ENCODE assay signal across 11 mouse cellular contexts in the genomic region with DNA sequence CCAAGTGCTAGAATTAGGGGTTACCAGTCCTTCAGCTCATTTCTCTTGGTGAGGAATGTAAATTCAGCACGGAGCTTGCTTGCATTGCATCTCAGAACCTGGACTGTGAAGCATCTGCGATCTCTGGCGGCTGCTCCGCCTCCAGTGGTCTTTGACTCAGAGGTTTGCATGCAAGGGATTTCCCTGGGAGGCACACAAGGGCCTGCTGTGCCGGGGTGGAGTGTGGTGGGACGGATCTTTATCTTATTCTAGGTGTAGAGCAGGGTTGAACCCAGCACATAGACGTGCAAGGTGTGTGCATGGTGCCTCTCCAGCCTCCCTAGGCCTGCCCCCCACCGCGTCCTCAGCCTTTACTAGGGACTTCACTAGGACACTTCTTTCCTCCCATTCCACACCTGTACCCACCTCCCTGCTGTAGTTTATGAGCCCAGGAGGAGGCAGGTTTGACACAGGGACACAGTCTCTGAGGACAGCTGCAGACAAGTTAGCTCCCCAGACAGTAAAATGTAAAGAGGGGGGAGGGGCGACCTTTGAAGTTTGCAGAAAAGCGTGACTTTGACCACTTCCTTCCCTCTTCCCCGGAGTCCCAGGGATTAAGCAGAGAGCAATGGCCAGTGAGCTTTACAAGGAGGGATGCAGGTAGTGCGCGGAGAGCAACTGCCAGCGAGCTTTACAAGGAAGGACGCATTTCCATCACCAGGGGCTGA. TPM values are rescaled to one million over a fixed set of nuclear protein-coding genes. Genes with fewer than 3 reads are reported as not detected.
A peak's percentile ranks its signal among the peaks of the same experiment; 100 is the strongest.
DNase-seq lines count a peak whose midpoint lies in the region; ATAC-seq and TF ChIP-seq lines count a peak whose summit lies in the region.
"Had no signal": no experiment of that assay in that cellular context is flagged by ENCODE, and none has a peak within 500 bp of the region (broad histone marks: within the 10 kb centered on the region; RNA-seq: fewer than 3 reads in every experiment).

No protein-coding gene starts in this region.

- no peak for TF ChIP-seq CTCF in hindbrain, postnatal 0 days (IDR thresholded peaks at IDR 0.05; ENCODE audit: low read depth)

- no peaks in the 10 kb centered on the region for H3K36me3 ChIP-seq in kidney, embryonic 14.5 days (ENCODE audit: control insufficient read depth, insufficient read depth, low read length)
- H3K36me3 ChIP-seq in hindbrain, postnatal 0 days (ENCODE audit: insufficient read depth, low read length), result no peaks in the 10 kb centered on the region
- no peaks in the 10 kb centered on the region for H3K36me3 ChIP-seq in midbrain, embryonic 12.5 days

- 5% methylated on average over 16 of the region's 16 CpGs for WGBS in kidney, embryonic 14.5 days
- WGBS in hindbrain, postnatal 0 days, result 12% methylated on average over 16 of the region's 16 CpGs
- WGBS in midbrain, embryonic 12.5 days, result 3% methylated on average over 16 of the region's 16 CpGs

- H3K9ac ChIP-seq in kidney, embryonic 14.5 days (ENCODE audit: low read depth, low read length), result no peak overlapping the region
- H3K9ac ChIP-seq in hindbrain, postnatal 0 days (replicated peaks; ENCODE audit: low read length), result no peak overlapping the region
- H3K9ac ChIP-seq in midbrain, embryonic 12.5 days (replicated peaks), result no peak overlapping the region

- intact Hi-C loops in gastrocnemius, postnatal 14 days (cut with DNase I; ENCODE audit: low total_unique reads), result no loop called here

- no peaks in the 10 kb centered on the region for H3K27me3 ChIP-seq in kidney, embryonic 14.5 days (ENCODE audit: control insufficient read depth, insufficient read depth, low read length)
- no peaks in the 10 kb centered on the region for H3K27me3 ChIP-seq in hindbrain, postnatal 0 days (ENCODE audit: insufficient read depth, low read length)
- H3K27me3 ChIP-seq in midbrain, embryonic 12.5 days, result peaks cover 16% of the 10 kb centered on the region

- H3K9me3 ChIP-seq in kidney, embryonic 14.5 days (ENCODE audit: control insufficient read depth, low read length), result no peaks in the 10 kb centered on the region
- no peaks in the 10 kb centered on the region for H3K9me3 ChIP-seq in hindbrain, postnatal 0 days (ENCODE audit: low read length)
- no peaks in the 10 kb centered on the region for H3K9me3 ChIP-seq in midbrain, embryonic 12.5 days

- H3K27ac ChIP-seq in kidney, embryonic 14.5 days (ENCODE audit: low read depth, low read length), result no peak overlapping the region
- H3K27ac ChIP-seq in hindbrain, postnatal 0 days, result no peak overlapping the region
- no peak overlapping the region for H3K27ac ChIP-seq in midbrain, embryonic 12.5 days (replicated peaks)

- no peak for ATAC-seq in kidney, embryonic 14.5 days (ENCODE audit: low FRiP score, low TSS enrichment)
- ATAC-seq in hindbrain, postnatal 0 days, result peak; percentile 43; the same call in 1 of the 2 replicates
- no peak for ATAC-seq in midbrain, embryonic 12.5 days (ENCODE audit: low FRiP score, low read depth)

- peak; percentile 4 for DNase-seq in kidney, adult 9 months
- peak; percentile 58 for DNase-seq in NIH3T3 (ENCODE audit: low read depth)
- no peak for DNase-seq in hindbrain, postnatal 0 days (ENCODE audit: low spot score)
- DNase-seq in gastrocnemius, postnatal 14 days, result no peak
- DNase-seq in layer of hippocampus, adult 18-20 months (ENCODE audit: low spot score in 2 of 2), result no peak
- DNase-seq in urinary bladder, adult 2 months (ENCODE audit: low spot score), result no peak
- DNase-seq: cerebellum, postnatal 25 days; gastrocnemius, postnatal 10 days had no signal

- H3K4me3 ChIP-seq in kidney, embryonic 14.5 days (ENCODE audit: low read length), result no peak overlapping the region
- no peak overlapping the region for H3K4me3 ChIP-seq in hindbrain, postnatal 0 days (ENCODE audit: low read length)
- no peak overlapping the region for H3K4me3 ChIP-seq in midbrain, embryonic 12.5 days

- no peak overlapping the region; the same call in 1 of the 2 replicates for H3K4me2 ChIP-seq in kidney, embryonic 14.5 days (replicated peaks; ENCODE audit: low read depth, low read length)
- no peak overlapping the region for H3K4me2 ChIP-seq in hindbrain, postnatal 0 days (ENCODE audit: low read depth, low read length)
- peak overlapping the region; percentile 19 for H3K4me2 ChIP-seq in midbrain, embryonic 12.5 days (replicated peaks)

- H3K4me1 ChIP-seq in kidney, embryonic 14.5 days (ENCODE audit: control insufficient read depth, insufficient read depth, low read length), result peaks cover 13% of the 10 kb centered on the region
- no peaks in the 10 kb centered on the region for H3K4me1 ChIP-seq in hindbrain, postnatal 0 days (ENCODE audit: insufficient read depth, low read length)
- H3K4me1 ChIP-seq in midbrain, embryonic 12.5 days, result peaks cover 19% of the 10 kb centered on the region

RNA-seq across cellular contexts. Expression of a gene that starts 25.5 kb away (rescaled TPM):
- polyA plus RNA-seq in kidney, embryonic 14.5 days (2014; fragmentation: Nextera tagmentation; extraction: Ambion mirVana), result 0.31 and 0.33 TPM in 2 replicates
- 0.52 TPM in 1 of 2 replicates, not detected in the other for total RNA-seq in hindbrain, postnatal 0 days (2014; rRNA removed)
- 0.31 and 0.44 TPM in 2 replicates for polyA plus RNA-seq in hindbrain, postnatal 0 days (2015; fragmentation: Nextera tagmentation; extraction: Ambion mirVana)
- 0.54 and 0.64 TPM in 2 replicates for polyA plus RNA-seq in midbrain, embryonic 12.5 days (2016; fragmentation: Nextera tagmentation; extraction: Ambion mirVana)
- not detected for total RNA-seq in gastrocnemius, postnatal 14 days (2021)
- total RNA-seq in layer of hippocampus, adult 18-20 months (2021), result not detected
- not detected in 2 replicates for polyA plus RNA-seq in urinary bladder, adult 2 months (2012; rRNA removed)
- total RNA-seq: gastrocnemius, postnatal 10 days; left cerebral cortex, postnatal 36 days had no signal

RNA-seq across cellular contexts. Expression of a gene that starts 53.0 kb away (rescaled TPM):
- polyA plus RNA-seq in kidney, embryonic 14.5 days (2014; fragmentation: Nextera tagmentation; extraction: Ambion mirVana), result 0.19 and 0.46 TPM in 2 replicates
- total RNA-seq in hindbrain, postnatal 0 days (2014; rRNA removed), result 0.10 and 0.11 TPM in 2 replicates
- 0.55 and 0.69 TPM in 2 replicates for polyA plus RNA-seq in hindbrain, postnatal 0 days (2015; fragmentation: Nextera tagmentation; extraction: Ambion mirVana)
- polyA plus RNA-seq in midbrain, embryonic 12.5 days (2016; fragmentation: Nextera tagmentation; extraction: Ambion mirVana), result 0.71 TPM in 1 of 2 replicates, not detected in the other
- total RNA-seq in gastrocnemius, postnatal 14 days (2021), result not detected
- 1 to 10 TPM in 1 of 2 experiments, under 1 TPM in 1; 0.38 to 1.8 TPM for total RNA-seq in layer of hippocampus, adult 18-20 months (2021)
- polyA plus RNA-seq in urinary bladder, adult 2 months (2012; rRNA removed), result 0.14 and 0.25 TPM in 2 replicates
- total RNA-seq: gastrocnemius, postnatal 10 days had no signal

Comparison
In these comparisons a context has a peak if more than half of its experiments do, and no peak if none do; other contexts are left out.
1. DNase-seq: peak in kidney, adult 9 months (single experiment) and NIH3T3 (single experiment); none in hindbrain, postnatal 0 days (single experiment), gastrocnemius, postnatal 14 days (single experiment), layer of hippocampus, adult 18-20 months (0 of 2) and urinary bladder, adult 2 months (single experiment).